Mouse (Mus musculus) midbrain, embryonic 11.5 days (tissue): ENCODE measurements around the gene Psmb8. TPM values are rescaled to one million over a fixed set of nuclear protein-coding genes. Genes with fewer than 3 reads are reported as not detected.

Experiments used
- ATAC-seq: fragments of 200-750 bp; cut with Nextera tagmentation; 2 replicates; pipeline ENCODE4 v1.8.0; 2017; ENCODE audit warnings: moderate TSS enrichment, moderate library complexity; ENCODE audit not compliant: low FRiP score
- DNase-seq: peaks from one replicate; pipeline ENCODE4 v3.0.0; 2015; ENCODE audit warnings: low spot score; ENCODE audit errors: missing footprints
- H3K27ac ChIP-seq: fragments of 300-500 bp; sonication (generic); 2 replicates; pipeline ENCODE4 v1.5.1; 2014; ENCODE audit warnings: low read depth, low read length
- H3K27me3 ChIP-seq: fragments of 300-500 bp; sonication (generic); 2 replicates; pipeline ENCODE4 v1.6.1; 2014; ENCODE audit warnings: mild to moderate bottlenecking, low read length, moderate library complexity, mixed read lengths; ENCODE audit not compliant: control insufficient read depth, insufficient read depth
- H3K36me3 ChIP-seq: fragments of 300-500 bp; sonication (generic); 2 replicates; pipeline ENCODE4 v1.6.1; 2014; ENCODE audit warnings: mild to moderate bottlenecking, low read length, moderate library complexity, mixed read lengths; ENCODE audit not compliant: control insufficient read depth, insufficient read depth
- H3K4me1 ChIP-seq: fragments of 300-500 bp; sonication (generic); 2 replicates; pipeline ENCODE4 v1.6.1; 2014; ENCODE audit warnings: low read length; ENCODE audit not compliant: control insufficient read depth, insufficient read depth
- H3K4me2 ChIP-seq: fragments of 300-500 bp; sonication (generic); 2 replicates; pipeline ENCODE4 v1.6.1; 2014; ENCODE audit warnings: mild to moderate bottlenecking, moderate library complexity
- H3K4me3 ChIP-seq: fragments of 300-500 bp; sonication (generic); 2 replicates; pipeline ENCODE4 v1.5.1; 2014; ENCODE audit warnings: low read depth, low read length
- H3K9ac ChIP-seq: fragments of 300-500 bp; sonication (generic); 2 replicates; pipeline ENCODE4 v1.6.1; 2014; ENCODE audit warnings: low read length
- H3K9me3 ChIP-seq: fragments of 300-500 bp; sonication (generic); 2 replicates; pipeline ENCODE4 v1.6.1; 2016; ENCODE audit warnings: low read length; ENCODE audit not compliant: control insufficient read depth
- WGBS: fragments of 180-500 bp; shearing (Covaris S2); extraction: QIAGEN DNeasy Blood & Tissue Kit; methylation state at CpG from one replicate; pipeline ENCODE4 v1.1.7; 2014; 5-methylcytosine and 5-hydroxymethylcytosine counted together
- polyA plus RNA-seq: library from polyadenylated mRNA; unstranded; fragments of >200 nt; fragmentation: Nextera tagmentation; extraction: Ambion mirVana; gene quantifications from 2 replicates; pipeline ENCODE4 v1.2.1, GENCODE M21; 2014

Psmb8 gene
- polyA plus RNA-seq, 1 experiment from 2014 or later: 2.1 TPM

- Histone ChIP-seq H3K9me3 (no peaks in the 10 kb centered on the region), H3K27me3 (peaks cover 43% of the 10 kb centered on the region), H3K4me1 (peaks cover 10% of the 10 kb centered on the region), H3K27ac (no peak overlapping the region), H3K9ac (no peak overlapping the region), H3K4me3 (no peak overlapping the region), H3K36me3 (no peaks in the 10 kb centered on the region), H3K4me2 (no peak overlapping the region)
- 65% methylated on average over 12 of the region's 12 CpGs for WGBS
- ATAC-seq: no peak
- no peak for DNase-seq
Measured at GRCm38 (mm10) chr17:34199050-34199619, 1.6 kb downstream of the Psmb8 start.

- 85% methylated on average over 10 of the region's 10 CpGs for WGBS
- Histone ChIP-seq H3K9me3 (no peaks in the 10 kb centered on the region), H3K9ac (no peak overlapping the region), H3K27me3 (peaks cover 46% of the 10 kb centered on the region), H3K4me3 (no peak overlapping the region), H3K27ac (no peak overlapping the region), H3K36me3 (no peaks in the 10 kb centered on the region), H3K4me1 (peaks cover 13% of the 10 kb centered on the region), H3K4me2 (no peak overlapping the region)
- DNase-seq: no peak
- ATAC-seq: no peak
Measured at GRCm38 (mm10) chr17:34200047-34200446, 2.5 kb downstream of the Psmb8 start.

GRCm38 (mm10) chr17:34200772-34201505 is 3.4 kb downstream of the Psmb8 start:
- H3K9ac ChIP-seq: no peak overlapping the region
- H3K4me3 ChIP-seq: no peak overlapping the region
- H3K4me1 ChIP-seq: peaks cover 13% of the 10 kb centered on the region
- H3K27me3 ChIP-seq: peaks cover 51% of the 10 kb centered on the region
- H3K27ac ChIP-seq: no peak overlapping the region
- ATAC-seq (no peak), DNase-seq (no peak)
- no peaks in the 10 kb centered on the region for H3K9me3 ChIP-seq
- no peaks in the 10 kb centered on the region for H3K36me3 ChIP-seq
- 86% methylated on average over 16 of the region's 16 CpGs for WGBS
- H3K4me2 ChIP-seq: no peak overlapping the region

DNA sequence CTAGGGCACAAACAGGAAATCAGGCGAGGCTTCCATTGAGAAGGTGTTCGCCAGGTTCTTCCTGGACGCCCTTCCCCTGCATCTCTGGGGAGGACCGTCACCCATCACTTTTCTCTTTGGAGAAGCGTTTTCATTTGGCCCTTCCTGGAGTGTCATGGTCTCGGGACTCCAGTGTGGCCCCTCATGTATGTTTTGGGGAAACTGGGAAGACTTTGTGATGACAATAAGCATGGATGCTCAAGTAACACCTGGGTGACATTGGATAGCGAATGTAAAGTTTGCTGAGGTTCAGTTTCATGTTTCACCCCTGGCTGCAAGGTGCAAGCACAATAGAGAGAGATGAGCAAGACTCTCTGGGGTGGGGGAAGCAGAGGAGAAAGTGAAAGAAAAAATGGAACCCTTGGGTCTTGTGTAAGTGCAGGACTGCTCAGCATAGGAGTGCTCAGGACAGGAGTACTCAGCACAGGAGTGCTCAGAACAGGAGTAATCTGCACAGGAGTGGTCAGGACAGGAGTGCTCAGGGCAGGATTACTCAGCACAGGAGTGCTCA is 4.1 kb downstream of the Psmb8 start:
- Histone ChIP-seq H3K4me3 (no peak overlapping the region), H3K9ac (no peak overlapping the region), H3K36me3 (no peaks in the 10 kb centered on the region), H3K4me2 (no peak overlapping the region), H3K27me3 (peaks cover 50% of the 10 kb centered on the region), H3K9me3 (no peaks in the 10 kb centered on the region), H3K4me1 (peaks cover 13% of the 10 kb centered on the region), H3K27ac (no peak overlapping the region)
- 67% methylated on average over 7 of the region's 7 CpGs for WGBS
- no peak for ATAC-seq
- no peak for DNase-seq

DNA sequence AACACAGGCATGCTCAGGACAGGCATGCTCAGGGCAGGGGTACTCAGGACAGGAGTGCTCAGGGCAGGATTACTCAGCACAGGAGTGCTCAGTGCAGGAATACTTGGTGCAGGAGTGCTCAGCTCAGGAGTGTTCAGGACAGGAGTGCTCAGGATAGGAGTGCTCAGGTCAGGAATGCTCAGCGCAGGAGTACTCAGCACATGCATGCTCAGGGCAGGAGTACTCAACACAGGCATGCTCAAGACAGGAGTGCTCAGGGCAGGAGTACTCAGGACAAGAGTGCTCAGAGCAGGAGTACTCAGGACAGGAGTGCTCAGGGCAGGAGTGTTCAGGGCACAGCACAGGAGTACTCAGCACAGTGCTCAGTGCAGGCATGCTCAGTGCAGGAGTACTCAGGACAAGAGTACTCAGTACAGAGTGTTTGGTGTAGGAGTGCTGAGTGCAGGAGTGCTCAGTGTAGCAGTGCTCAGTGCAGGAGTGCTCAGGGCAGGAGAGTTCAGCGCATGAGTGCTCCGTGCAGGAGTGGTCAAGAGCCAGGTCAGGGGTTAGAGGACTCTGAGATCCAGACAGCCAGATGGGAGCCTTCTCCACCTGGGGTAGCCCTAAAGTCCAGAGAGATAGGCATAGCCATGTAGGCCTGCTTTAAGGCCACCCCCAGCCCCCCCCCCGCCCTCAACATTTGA is 5.4 kb downstream of the Psmb8 start:
- Histone ChIP-seq H3K4me2 (no peak overlapping the region), H3K4me1 (peaks cover 7% of the 10 kb centered on the region), H3K27ac (no peak overlapping the region), H3K4me3 (no peak overlapping the region), H3K36me3 (no peaks in the 10 kb centered on the region), H3K9ac (no peak overlapping the region), H3K27me3 (peaks cover 37% of the 10 kb centered on the region), H3K9me3 (no peaks in the 10 kb centered on the region)
- no peak for DNase-seq
- ATAC-seq: peak; percentile 31
- 79% methylated on average over 4 of the region's 4 CpGs for WGBS

GRCm38 (mm10) chr17:34203444-34203843 is 5.9 kb downstream of the Psmb8 start, which contains the start of gene Tap2:
Gene Tap2, plus strand, starts transcription at chr17:34203527.
- Histone ChIP-seq H3K4me2 (peak within 1 kb of the TSS; percentile 69), H3K36me3 (no peaks in the 10 kb centered on the region), H3K27me3 (peaks cover 31% of the 10 kb centered on the region), H3K4me3 (peak within 1 kb of the TSS; percentile 52), H3K27ac (no peak within 1 kb of the TSS), H3K9ac (peak within 1 kb of the TSS; percentile 59), H3K4me1 (peaks cover 3% of the 10 kb centered on the region; the same call in 1 of the 2 replicates), H3K9me3 (no peaks in the 10 kb centered on the region)
- WGBS: 65% methylated on average over 5 of the region's 5 CpGs
- ATAC-seq (no peak), DNase-seq (no peak)

GRCm38 (mm10) chr17:34204303-34205010 is 6.9 kb downstream of the Psmb8 start:
- Histone ChIP-seq H3K4me1 (peaks cover 3% of the 10 kb centered on the region; the same call in 1 of the 2 replicates), H3K9ac (peak overlapping the region; percentile 59), H3K9me3 (no peaks in the 10 kb centered on the region), H3K4me3 (peak overlapping the region; percentile 52), H3K27me3 (peaks cover 21% of the 10 kb centered on the region), H3K27ac (no peak overlapping the region), H3K36me3 (no peaks in the 10 kb centered on the region), H3K4me2 (peak overlapping the region; percentile 69)
- 2% methylated on average over 44 of the region's 44 CpGs for WGBS
- DNase-seq (peak; percentile 98), ATAC-seq (peak; percentile 57; the same call in 1 of the 2 replicates)

GRCm38 (mm10) chr17:34205021-34205745 is 7.7 kb downstream of the Psmb8 start:
- peak; percentile 9; the same call in 1 of the 2 replicates for ATAC-seq
- H3K36me3 ChIP-seq: no peaks in the 10 kb centered on the region
- H3K9me3 ChIP-seq: no peaks in the 10 kb centered on the region; the same call in 1 of the 2 replicates
- peak overlapping the region; percentile 59 for H3K9ac ChIP-seq
- peaks cover 21% of the 10 kb centered on the region for H3K27me3 ChIP-seq
- H3K27ac ChIP-seq: no peak overlapping the region
- DNase-seq: peak; percentile 85
- H3K4me3 ChIP-seq: peak overlapping the region; percentile 52
- peak overlapping the region; percentile 69 for H3K4me2 ChIP-seq
- WGBS: 13% methylated on average over 18 of the region's 18 CpGs
- H3K4me1 ChIP-seq: peaks cover 3% of the 10 kb centered on the region; the same call in 1 of the 2 replicates
